Comparison of ENCODE assay signal across 8 mouse cellular contexts in the genomic region with DNA sequence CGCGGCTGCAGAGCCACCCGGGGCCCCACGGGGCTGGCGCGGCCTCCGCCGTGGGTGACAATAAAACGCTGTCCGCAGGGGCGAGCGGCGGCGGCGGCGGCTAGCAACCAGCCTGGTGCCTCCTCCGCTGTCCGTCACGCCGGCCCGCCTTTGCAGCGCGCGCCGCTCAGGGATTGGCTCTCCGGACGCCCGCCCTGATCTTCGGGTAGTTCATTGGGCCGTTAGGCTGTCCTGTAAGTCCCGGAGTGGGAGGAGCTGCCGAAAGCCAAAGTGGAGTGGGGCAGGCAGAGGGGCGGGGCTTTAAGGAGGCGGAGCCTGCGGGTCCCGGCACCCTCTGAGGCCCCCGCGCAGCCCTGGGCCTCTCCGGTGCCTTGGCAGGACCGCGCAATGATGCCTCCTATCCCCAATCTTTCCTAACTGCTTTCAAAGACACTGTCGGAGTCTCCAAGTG. TPM values are rescaled to one million over a fixed set of nuclear protein-coding genes. Genes with fewer than 3 reads are reported as not detected.
DNase-seq lines count a peak whose midpoint lies in the region; ATAC-seq and TF ChIP-seq lines count a peak whose summit lies in the region.

A gene (minus strand): TSS at position 126 of the 451 bp plus-strand sequence.

- peak; percentile 99 for DNase-seq in 3T3-L1 (ENCODE audit: low read depth, low spot score)
- peak; percentile 92 to 94 for DNase-seq in adrenal gland, postnatal 4 days (ENCODE audit: low spot score in 2 of 2)
- DNase-seq in embryonic facial prominence, embryonic 14.5 days (ENCODE audit: low spot score), result peak; percentile 99
- peak; percentile 99 for DNase-seq in heart, adult 2 months
- peak; percentile 98 to 99 for DNase-seq in kidney, adult 8-10 months
- peak; percentile 93 to 98 for DNase-seq in spleen, postnatal 10 days (ENCODE audit: low spot score in 2 of 2)

- peaks cover 9% of the 10 kb centered on the region for H3K4me1 ChIP-seq in embryonic facial prominence, embryonic 14.5 days (ENCODE audit: control insufficient read depth, insufficient read depth, low read length)
- peaks cover 5% of the 10 kb centered on the region for H3K4me1 ChIP-seq in heart, adult 2 months (ENCODE audit: control insufficient read depth, insufficient read depth, low read length)
- H3K4me1 ChIP-seq in limb, embryonic 13.5 days, result peaks cover 10% of the 10 kb centered on the region
- H3K4me1 ChIP-seq in midbrain, embryonic 16.5 days (ENCODE audit: control insufficient read depth, insufficient read depth, low read length), result peaks cover 16% of the 10 kb centered on the region

- peak within 1 kb of the TSS; percentile 94 for H3K4me2 ChIP-seq in embryonic facial prominence, embryonic 14.5 days (ENCODE audit: low read depth, low read length)
- H3K4me2 ChIP-seq in limb, embryonic 13.5 days (replicated peaks), result peak within 1 kb of the TSS; percentile 76
- peak within 1 kb of the TSS; percentile 88 for H3K4me2 ChIP-seq in midbrain, embryonic 16.5 days (ENCODE audit: low read length)

- intact Hi-C loops in heart, adult 2 months (cut with DNase I), result no loop called here

- under 1% methylated on average over 31 of the region's 42 CpGs for WGBS in embryonic facial prominence, embryonic 14.5 days
- under 1% methylated on average over 42 of the region's 42 CpGs for WGBS in heart, adult 2 months
- under 1% methylated on average over 42 of the region's 42 CpGs for WGBS in limb, embryonic 13.5 days
- whole genome bisulfite sequencing in midbrain, embryonic 16.5 days, result under 1% methylated on average over 34 of the region's 42 CpGs

- H3K9me3 ChIP-seq in embryonic facial prominence, embryonic 14.5 days (ENCODE audit: control insufficient read depth, low read length), result no peaks in the 10 kb centered on the region
- H3K9me3 ChIP-seq in limb, embryonic 13.5 days, result no peaks in the 10 kb centered on the region
- H3K9me3 ChIP-seq in midbrain, embryonic 16.5 days (replicated peaks; ENCODE audit: control insufficient read depth, low read length, poor library complexity, severe bottlenecking), result no peaks in the 10 kb centered on the region

- no peaks in the 10 kb centered on the region for H3K27me3 ChIP-seq in embryonic facial prominence, embryonic 14.5 days (replicated peaks; ENCODE audit: control insufficient read depth, insufficient read depth, low read length)
- H3K27me3 ChIP-seq in heart, adult 2 months (ENCODE audit: control insufficient read depth, insufficient read depth, low read length), result no peaks in the 10 kb centered on the region
- H3K27me3 ChIP-seq in limb, embryonic 13.5 days, result no peaks in the 10 kb centered on the region
- no peaks in the 10 kb centered on the region for H3K27me3 ChIP-seq in midbrain, embryonic 16.5 days (ENCODE audit: control insufficient read depth, insufficient read depth, low read depth, low read length)

- peak within 1 kb of the TSS; percentile 95 for H3K4me3 ChIP-seq in embryonic facial prominence, embryonic 14.5 days (ENCODE audit: low read depth, low read length)
- H3K4me3 ChIP-seq in heart, adult 2 months, result peak within 1 kb of the TSS; percentile 100
- H3K4me3 ChIP-seq in limb, embryonic 13.5 days, result peak within 1 kb of the TSS; percentile 86
- peak within 1 kb of the TSS; percentile 68 for H3K4me3 ChIP-seq in midbrain, embryonic 16.5 days (ENCODE audit: low read depth, low read length)

- H3K79me2 ChIP-seq in heart, adult 2 months (replicated peaks; ENCODE audit: control insufficient read depth, insufficient read depth, low read length), result no peaks in the 10 kb centered on the region

- H3K27ac ChIP-seq in embryonic facial prominence, embryonic 14.5 days (replicated peaks; ENCODE audit: low read depth, low read length), result peak within 1 kb of the TSS; percentile 70
- H3K27ac ChIP-seq in heart, adult 2 months, result peak within 1 kb of the TSS; percentile 88
- peak within 1 kb of the TSS; percentile 77 for H3K27ac ChIP-seq in limb, embryonic 13.5 days
- H3K27ac ChIP-seq in midbrain, embryonic 16.5 days (ENCODE audit: low read length), result peak within 1 kb of the TSS; percentile 83

- peak within 1 kb of the TSS; percentile 97 for H3K9ac ChIP-seq in embryonic facial prominence, embryonic 14.5 days (ENCODE audit: low read depth, low read length)
- H3K9ac ChIP-seq in heart, adult 2 months (ENCODE audit: low read depth, low read length), result peak within 1 kb of the TSS; percentile 87
- peak within 1 kb of the TSS; percentile 93 for H3K9ac ChIP-seq in limb, embryonic 13.5 days
- H3K9ac ChIP-seq in midbrain, embryonic 16.5 days (ENCODE audit: low read depth, low read length), result peak within 1 kb of the TSS; percentile 88

- H3K36me3 ChIP-seq in embryonic facial prominence, embryonic 14.5 days (ENCODE audit: control insufficient read depth, insufficient read depth, low read length), result peaks cover 38% of the 10 kb centered on the region
- H3K36me3 ChIP-seq in heart, adult 2 months (ENCODE audit: control insufficient read depth, insufficient read depth, low read length), result no peaks in the 10 kb centered on the region
- H3K36me3 ChIP-seq in limb, embryonic 13.5 days, result peaks cover 39% of the 10 kb centered on the region
- peaks cover 8% of the 10 kb centered on the region; the same call in 1 of the 2 replicates for H3K36me3 ChIP-seq in midbrain, embryonic 16.5 days (ENCODE audit: control insufficient read depth, insufficient read depth, low read length)

- peak; percentile 100 for ATAC-seq in embryonic facial prominence, embryonic 14.5 days (ENCODE audit: low read depth)
- peak; percentile 99 for ATAC-seq in limb, embryonic 13.5 days (ENCODE audit: low FRiP score, low read depth)
- ATAC-seq in midbrain, embryonic 16.5 days, result peak; percentile 99

- peak; percentile 59 for TF ChIP-seq POLR2A in heart, adult 2 months (IDR thresholded peaks at IDR 0.05; ENCODE audit: insufficient read depth, low read depth, low read length)

- no peak for TF ChIP-seq CTCF in heart, adult 2 months (IDR thresholded peaks at IDR 0.05)

- TF ChIP-seq EP300 in heart, adult 2 months (IDR thresholded peaks at IDR 0.05; ENCODE audit: insufficient read depth, low read depth, low read length), result no peak

RNA-seq across cellular contexts. Expression of the gene that starts here (rescaled TPM):
- total RNA-seq in adrenal gland, postnatal 4 days (2021), result 100 to 1,000 TPM; 247 to 275 TPM
- 23.7 and 28.2 TPM in 2 replicates for polyA plus RNA-seq in embryonic facial prominence, embryonic 14.5 days (2014; fragmentation: Nextera tagmentation; extraction: Ambion mirVana)
- total RNA-seq in heart, adult 2 months (2021), result 10 to 100 TPM in 1 of 2 experiments, 1 to 10 TPM in 1; 9.3 to 10.7 TPM
- polyA plus RNA-seq in heart, adult 2 months (2012; rRNA removed), result 3.7 and 6.5 TPM in 2 replicates
- 27.3 and 29.0 TPM in 2 replicates for polyA plus RNA-seq in limb, embryonic 13.5 days (2015; fragmentation: Nextera tagmentation; extraction: Ambion mirVana)
- polyA plus RNA-seq in midbrain, embryonic 16.5 days (2015; fragmentation: Nextera tagmentation; extraction: Ambion mirVana), result 29.5 and 30.4 TPM in 2 replicates

Comparison
In these comparisons a context has a peak if more than half of its experiments do, and no peak if none do; other contexts are left out.
1. Peak in every context shown above with its lines: DNase-seq, ATAC-seq, H3K4me3 ChIP-seq and H3K27ac ChIP-seq.
2. RNA of the gene that starts here (total RNA-seq): 247 to 275 TPM in adrenal gland, postnatal 4 days; 9.3 to 10.7 TPM in heart, adult 2 months; every median in the first group is over 10 times any median in the second.